Mouse (Mus musculus): Measurements from ENCODE around the gene Nr1d1.

DNA sequence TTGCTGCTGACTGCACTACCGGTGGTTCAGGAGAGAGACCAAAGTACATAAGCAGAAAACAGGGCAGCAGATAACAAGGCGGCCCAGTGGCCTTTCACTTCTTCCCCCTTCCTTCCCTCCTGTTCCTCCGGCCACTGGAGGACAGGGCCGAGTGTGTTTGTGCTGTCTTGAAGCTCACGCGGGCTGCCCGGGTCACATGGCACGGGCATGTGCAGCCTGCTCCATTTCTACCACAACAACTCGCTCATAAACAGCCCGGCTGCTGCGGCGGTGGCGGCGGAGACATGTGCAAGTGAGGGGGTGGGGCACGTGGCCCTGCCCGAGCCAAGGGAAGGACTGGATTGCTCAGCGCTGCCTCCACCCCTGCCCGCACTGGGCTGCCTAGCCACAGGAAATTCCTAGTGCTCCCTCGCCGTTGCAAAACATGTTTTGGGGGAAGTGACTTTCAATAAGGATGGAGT, 8.1 kb upstream of the Nr1d1 start:
- TF ChIP-seq CTCF (IDR thresholded peaks at IDR 0.05; ENCODE audit: extremely low read depth, insufficient read depth, low read length) (no peak), POLR2A (IDR thresholded peaks at IDR 0.05; ENCODE audit: extremely low read depth, insufficient read depth, low read length) (peak; percentile 69)
